Mouse (Mus musculus) bone marrow macrophage, adult 2 months (primary cell): ENCODE measurements around the gene Trim2.

Experiments
- CTCF ChIP-seq: IDR thresholded peaks from 2 replicates; pipeline ENCODE4 v1.5.1; 2012; ENCODE audit warnings: low read depth, mild to moderate bottlenecking, low read length, moderate library complexity
- POLR2A ChIP-seq: IDR thresholded peaks from 2 replicates; pipeline ENCODE4 v1.6.1; 2012; ENCODE audit warnings: mild to moderate bottlenecking, low read depth, low read length, borderline replicate concordance

DNA sequence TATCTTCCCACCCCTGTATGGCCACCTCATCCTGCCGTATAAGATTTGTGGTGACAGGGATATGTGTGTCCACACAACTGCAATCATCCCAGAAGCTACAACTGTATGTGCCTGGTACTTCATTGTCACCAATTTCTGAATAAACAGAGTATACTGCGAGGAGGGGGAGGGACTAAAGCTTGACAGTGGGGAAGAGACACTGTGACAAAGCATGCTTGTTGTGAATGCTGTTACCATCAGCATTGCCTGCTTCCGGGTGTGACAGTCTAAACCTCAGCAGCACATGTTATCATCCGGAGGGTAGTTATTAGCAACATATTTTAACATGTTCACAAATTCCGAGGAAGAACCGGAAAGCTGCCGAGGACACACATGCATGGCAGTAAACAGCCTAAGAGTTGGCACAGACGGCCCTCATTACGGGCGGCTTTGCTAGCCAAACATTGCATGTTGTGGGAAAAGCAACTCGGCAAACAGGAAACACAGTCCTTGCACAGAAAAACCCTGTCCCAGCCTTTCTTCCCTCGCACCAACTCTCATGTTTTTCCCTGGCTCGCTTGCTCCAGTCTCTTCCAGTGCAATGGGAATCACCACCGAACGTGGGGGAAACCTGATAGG is 90.8 kb downstream of the Trim2 start:
- TF ChIP-seq CTCF (no peak), POLR2A (no peak)
